Mouse (Mus musculus) urinary bladder, postnatal 4 days (tissue): ENCODE measurements at regions not wholly inside any gene's neighbourhood (a gene's known extent, or its start where the extent isn't known, plus 50 kb on each side); places are given as distances from the start of the nearest gene placed in this dataset.

ENCODE experiments used
- DNase-seq, 2 experiments: peaks; one replicate each; pipeline ENCODE4 v3.0.0; 2021 to 2022; ENCODE audit warnings: low spot score in 2 of 2

- DNase-seq: peak in 1 of 2 experiments; percentile 60
Measured at GRCm38 (mm10) chr14:90935626-90936025, 2464.4 kb upstream of the Pcdh20 start.

DNA sequence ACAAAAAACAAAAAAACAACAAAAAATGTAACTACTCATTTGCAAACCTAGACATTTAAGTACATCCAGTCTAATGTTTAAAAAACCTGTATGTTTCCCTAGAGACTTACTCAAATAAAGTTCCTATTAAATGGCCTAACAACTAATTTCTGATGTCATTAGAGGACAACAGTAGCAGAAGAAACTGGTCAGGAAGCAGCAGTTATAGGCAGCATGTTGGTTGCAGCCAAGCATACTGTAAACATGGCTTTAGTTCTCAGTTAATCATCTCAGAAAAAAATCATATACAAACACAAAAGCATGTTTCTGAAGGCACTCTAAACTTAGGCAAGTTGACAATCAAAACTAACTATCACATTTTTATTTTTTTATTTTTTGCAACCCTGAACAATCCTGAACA is 2434.1 kb upstream of the Pcdh20 start:
- DNase-seq: no peak

GRCm38 (mm10) chr14:90889738-90890137 is 2418.5 kb upstream of the Pcdh20 start:
- DNase-seq: no peak
